Mouse (Mus musculus): ENCODE measurements around the gene Poll. TPM values are rescaled to one million over a fixed set of nuclear protein-coding genes. Genes with fewer than 3 reads are reported as not detected.
"Not testable (repeated sequence)": the region's sequence is repeated elsewhere in the genome, so short reads cannot be mapped to it uniquely, and the experiment has no call there.

Gene Poll
- polyA plus RNA-seq, 1 experiment = 5.1 TPM

GRCm38 (mm10) chr19:45565925-45566715 lies 5.8 kb upstream of the Poll start:
- no peak for TF ChIP-seq CTCF (IDR thresholded peaks at IDR 0.05; ENCODE audit: borderline replicate concordance, insufficient read depth, low read length)
- no peak for TF ChIP-seq POLR2A (IDR thresholded peaks at IDR 0.05; ENCODE audit: low read depth, low read length)
- Histone ChIP-seq H3K4me1 (ENCODE audit: control insufficient read depth, insufficient read depth, low read length) (no peaks in the 10 kb centered on the region), H3K4me3 (ENCODE audit: insufficient read depth, low read length) (no peak overlapping the region), H3K27ac (ENCODE audit: insufficient read depth, low read length) (no peak overlapping the region)

GRCm38 (mm10) chr19:45554136-45554535 lies 6.2 kb downstream of the Poll start:
- Histone ChIP-seq H3K4me1 (ENCODE audit: control insufficient read depth, insufficient read depth, low read length) (no peaks in the 10 kb centered on the region), H3K4me3 (ENCODE audit: insufficient read depth, low read length) (no peak overlapping the region), H3K27ac (ENCODE audit: insufficient read depth, low read length) (no peak overlapping the region)
- TF ChIP-seq POLR2A (IDR thresholded peaks at IDR 0.05; ENCODE audit: low read depth, low read length) = no peak
- no peak for TF ChIP-seq CTCF (IDR thresholded peaks at IDR 0.05; ENCODE audit: borderline replicate concordance, insufficient read depth, low read length)

DNA sequence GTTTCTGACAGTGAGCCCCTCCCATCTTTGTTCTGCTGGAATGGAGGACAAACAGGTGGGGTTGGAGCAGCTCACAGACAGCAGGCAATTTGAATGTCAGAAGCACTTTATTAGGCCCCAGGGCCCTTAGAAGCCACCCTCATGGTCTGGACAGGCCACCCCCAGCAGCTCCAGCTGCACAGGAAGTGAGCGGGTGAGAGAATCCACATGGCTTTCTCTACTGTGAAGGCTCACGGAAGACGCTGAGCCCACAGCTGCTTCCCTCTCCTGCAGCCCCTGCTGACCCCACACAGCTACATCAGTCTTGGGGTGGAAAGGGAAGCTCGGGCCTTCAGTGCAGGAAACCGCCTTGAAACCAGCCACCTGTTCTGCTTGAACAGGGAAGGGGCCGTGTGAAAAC lies 8.1 kb downstream of the Poll start:
- Histone ChIP-seq H3K4me1 (ENCODE audit: control insufficient read depth, insufficient read depth, low read length) (no peaks in the 10 kb centered on the region), H3K27ac (ENCODE audit: insufficient read depth, low read length) (no peak overlapping the region), H3K4me3 (ENCODE audit: insufficient read depth, low read length) (no peak overlapping the region)
- TF ChIP-seq CTCF (IDR thresholded peaks at IDR 0.05; ENCODE audit: borderline replicate concordance, insufficient read depth, low read length) = no peak
- no peak for TF ChIP-seq POLR2A (IDR thresholded peaks at IDR 0.05; ENCODE audit: low read depth, low read length)

- H3K4me1 ChIP-seq (ENCODE audit: control insufficient read depth, insufficient read depth, low read length) = no peaks in the 10 kb centered on the region
- H3K4me3 ChIP-seq (ENCODE audit: insufficient read depth, low read length) = no peak overlapping the region
- H3K27ac ChIP-seq (ENCODE audit: insufficient read depth, low read length) = no peak overlapping the region
- TF ChIP-seq POLR2A (IDR thresholded peaks at IDR 0.05; ENCODE audit: low read depth, low read length) (no peak), CTCF (IDR thresholded peaks at IDR 0.05; ENCODE audit: borderline replicate concordance, insufficient read depth, low read length) (no peak)
Observed at GRCm38 (mm10) chr19:45549948-45550347, 10.4 kb downstream of the Poll start.

GRCm38 (mm10) chr19:45549128-45549915 lies 11.0 kb downstream of the Poll start:
- Histone ChIP-seq H3K4me3 (ENCODE audit: insufficient read depth, low read length) (no peak overlapping the region), H3K4me1 (ENCODE audit: control insufficient read depth, insufficient read depth, low read length) (no peaks in the 10 kb centered on the region), H3K27ac (ENCODE audit: insufficient read depth, low read length) (no peak overlapping the region)
- TF ChIP-seq POLR2A (IDR thresholded peaks at IDR 0.05; ENCODE audit: low read depth, low read length) (no peak), CTCF (IDR thresholded peaks at IDR 0.05; ENCODE audit: borderline replicate concordance, insufficient read depth, low read length) (no peak)

DNA sequence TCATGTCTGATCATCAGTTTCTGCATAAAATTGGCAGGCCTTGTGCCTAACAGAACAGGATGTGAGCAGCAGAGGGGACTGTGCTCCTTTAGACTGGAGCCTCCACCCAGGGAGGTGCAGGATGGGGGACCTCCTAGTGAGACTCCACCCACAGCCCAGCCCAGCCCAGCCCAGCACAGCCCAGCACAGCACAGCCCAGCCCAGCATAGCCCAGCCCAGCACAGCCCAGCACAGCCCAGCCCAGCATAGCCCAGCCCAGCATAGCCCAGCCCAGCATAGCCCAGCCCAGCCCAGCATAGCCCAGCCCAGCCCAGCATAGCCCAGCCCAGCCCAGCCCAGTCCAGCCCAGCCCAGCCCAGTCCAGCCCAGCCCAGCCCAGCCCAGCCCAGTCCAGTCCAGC lies 12.1 kb downstream of the Poll start:
- not testable (repeated sequence) for H3K4me1 ChIP-seq (ENCODE audit: control insufficient read depth, insufficient read depth, low read length); H3K4me3 ChIP-seq (ENCODE audit: insufficient read depth, low read length); H3K27ac ChIP-seq (ENCODE audit: insufficient read depth, low read length)

GRCm38 (mm10) chr19:45544925-45545321 lies 15.4 kb downstream of the Poll start:
- H3K4me1 ChIP-seq (ENCODE audit: control insufficient read depth, insufficient read depth, low read length) = no peaks in the 10 kb centered on the region
- no peak for TF ChIP-seq POLR2A (IDR thresholded peaks at IDR 0.05; ENCODE audit: low read depth, low read length)
- TF ChIP-seq CTCF (IDR thresholded peaks at IDR 0.05; ENCODE audit: borderline replicate concordance, insufficient read depth, low read length) = peak; percentile 77
- H3K4me3 ChIP-seq (ENCODE audit: insufficient read depth, low read length) = peak overlapping the region; percentile 39
- no peak overlapping the region for H3K27ac ChIP-seq (ENCODE audit: insufficient read depth, low read length)

DNA sequence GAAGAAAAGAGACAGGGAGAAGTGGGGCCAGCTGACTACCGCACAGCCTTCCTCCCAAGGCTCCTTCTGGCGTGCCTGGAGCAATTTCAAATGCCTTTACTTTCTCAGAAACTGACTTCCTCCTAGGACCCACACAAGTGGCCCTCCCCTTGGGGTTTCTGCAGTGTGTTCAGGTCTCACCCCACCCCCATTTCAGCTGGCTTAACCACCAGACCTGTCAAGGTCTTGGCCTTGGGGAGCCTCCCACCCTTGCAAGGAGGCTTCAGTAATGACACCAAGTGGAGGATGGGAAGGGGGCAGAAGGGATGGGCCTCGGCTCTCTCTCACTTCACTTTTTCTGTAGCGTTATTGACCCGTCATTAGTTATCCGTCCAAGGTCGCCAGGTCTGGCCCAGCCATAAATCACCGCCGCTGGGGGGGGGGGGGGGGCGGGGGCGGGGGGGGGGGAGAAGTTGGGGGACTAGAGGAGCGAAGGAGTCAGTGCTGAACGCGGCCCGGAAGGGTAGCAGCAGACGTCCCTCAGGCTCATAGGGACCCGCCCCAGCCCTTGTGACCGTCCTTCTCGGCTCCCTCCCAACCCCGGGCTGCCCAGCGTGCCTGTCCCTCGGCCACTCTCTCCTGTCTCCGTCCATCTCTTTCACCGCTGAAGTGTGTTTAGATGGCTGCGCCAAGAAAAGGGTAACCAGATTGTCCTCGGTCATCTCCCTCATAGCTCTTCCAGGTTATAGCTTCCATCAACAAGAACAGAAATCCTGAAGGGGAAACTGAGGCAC lies 16.0 kb downstream of the Poll start:
- H3K27ac ChIP-seq (ENCODE audit: insufficient read depth, low read length) = no peak overlapping the region
- H3K4me3 ChIP-seq (ENCODE audit: insufficient read depth, low read length) = peak overlapping the region; percentile 39
- H3K4me1 ChIP-seq (ENCODE audit: control insufficient read depth, insufficient read depth, low read length) = no peaks in the 10 kb centered on the region
- TF ChIP-seq POLR2A (IDR thresholded peaks at IDR 0.05; ENCODE audit: low read depth, low read length) (no peak), CTCF (IDR thresholded peaks at IDR 0.05; ENCODE audit: borderline replicate concordance, insufficient read depth, low read length) (no peak)

DNA sequence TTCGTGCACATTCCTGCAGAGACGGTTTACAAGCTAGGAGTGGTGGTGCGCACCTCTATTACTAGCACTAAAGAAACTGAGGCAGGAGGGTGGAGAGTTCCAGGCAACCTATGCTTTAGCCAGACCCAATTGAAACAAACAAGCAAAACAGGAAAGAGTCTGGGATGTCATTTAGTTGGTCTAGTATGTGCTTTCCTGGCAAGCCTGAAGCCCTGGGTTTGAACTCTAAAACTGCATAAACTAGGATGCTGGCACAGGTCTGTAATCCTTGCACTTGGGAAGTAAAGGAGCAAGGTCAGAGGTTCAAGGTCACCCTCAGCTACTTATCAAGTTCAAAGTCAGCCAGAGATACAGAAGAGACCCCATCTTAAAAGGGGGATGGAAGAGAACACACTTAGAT lies 18.3 kb downstream of the Poll start:
- Histone ChIP-seq H3K4me1 (ENCODE audit: control insufficient read depth, insufficient read depth, low read length) (no peaks in the 10 kb centered on the region), H3K27ac (ENCODE audit: insufficient read depth, low read length) (no peak overlapping the region), H3K4me3 (ENCODE audit: insufficient read depth, low read length) (no peak overlapping the region)
- no peak for TF ChIP-seq CTCF (IDR thresholded peaks at IDR 0.05; ENCODE audit: borderline replicate concordance, insufficient read depth, low read length)
- no peak for TF ChIP-seq POLR2A (IDR thresholded peaks at IDR 0.05; ENCODE audit: low read depth, low read length)

All from embryonic fibroblast, embryonic 13.5 days (primary cell).